Mouse (Mus musculus): ENCODE measurements at regions not wholly inside any gene's neighbourhood (a gene's known extent, or its start where the extent isn't known, plus 50 kb on each side); places are given as distances from the start of the nearest gene placed in this dataset.

DNA sequence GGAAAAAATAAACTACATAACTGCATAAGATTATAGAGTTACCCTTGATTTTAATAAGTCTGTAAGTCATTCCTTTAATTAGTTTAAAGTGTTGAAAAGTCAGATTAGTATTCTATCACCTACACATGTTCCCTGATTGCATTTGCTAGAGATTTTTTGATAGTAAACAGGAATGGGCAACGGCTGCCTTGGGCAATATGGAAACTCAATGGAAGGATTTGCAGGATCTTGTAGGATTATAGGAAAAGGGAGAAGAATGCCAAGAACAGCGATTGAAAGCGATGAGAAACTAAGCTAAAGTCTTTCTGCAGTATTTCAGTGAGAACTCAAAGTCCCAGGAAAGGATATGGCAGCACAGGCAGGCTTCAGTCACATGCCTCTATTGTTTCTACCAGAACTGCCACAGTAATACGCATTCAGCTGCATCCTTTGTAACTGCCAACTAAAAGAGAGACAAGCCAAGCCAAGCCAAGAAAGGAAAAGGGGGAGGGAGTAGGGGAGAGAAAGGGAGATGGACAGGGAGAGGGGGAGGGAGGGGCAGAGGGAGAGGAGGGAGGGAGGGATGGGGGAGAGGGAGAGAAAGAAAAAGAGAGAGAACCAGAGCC, 340.3 kb downstream of the Kif16b start:
- no peak for DNase-seq
- intact Hi-C loops (cut with DNase I): no loop called here

DNA sequence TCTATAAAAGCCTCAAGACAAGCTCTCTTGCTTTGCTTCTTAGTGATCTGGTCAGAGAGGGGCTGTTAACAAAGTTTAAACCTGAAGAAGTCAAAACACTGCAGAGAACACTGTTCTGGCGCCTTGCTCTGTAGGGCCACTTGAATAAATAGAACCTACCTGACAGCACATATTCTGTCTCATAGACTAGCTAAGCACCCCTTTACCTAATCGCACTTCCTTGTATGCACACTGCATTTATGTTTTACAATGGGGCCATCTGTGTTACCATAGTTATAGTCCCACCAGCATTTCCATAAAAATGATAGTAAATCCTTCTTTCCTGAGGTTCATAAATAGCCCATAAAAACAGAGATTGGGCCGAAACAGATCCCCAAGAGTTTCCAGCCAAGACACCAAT, 340.9 kb downstream of the Kif16b start:
- intact Hi-C loops (cut with DNase I): no loop called here
- DNase-seq: no peak

GRCm38 (mm10) chr2:142559946-142560345, 341.4 kb downstream of the Kif16b start:
- intact Hi-C loops (cut with DNase I): no loop called here
- DNase-seq: no peak

DNA sequence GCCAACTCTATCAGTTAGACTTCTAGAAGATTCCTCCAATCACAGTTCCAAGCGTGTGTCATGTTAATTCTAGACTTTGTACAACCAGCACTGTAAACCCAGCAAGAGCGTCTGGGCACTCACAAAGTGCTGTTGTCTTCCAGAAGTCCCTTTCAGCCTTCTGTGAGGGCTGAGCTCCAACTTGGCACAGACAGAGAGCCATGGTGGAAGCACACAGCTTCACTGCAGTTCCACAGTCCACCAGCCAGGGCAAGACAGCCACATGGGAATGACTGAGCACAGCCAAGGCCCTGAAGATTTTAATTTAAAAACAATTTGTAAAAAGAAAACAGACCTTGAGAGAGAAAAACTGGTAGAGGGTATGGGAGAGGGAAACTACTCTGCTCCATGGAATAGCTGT, 346.5 kb downstream of the Kif16b start:
- DNase-seq: peak; percentile 21 to 32
- intact Hi-C loops (cut with DNase I): no loop called here

GRCm38 (mm10) chr2:142551690-142552089, 349.6 kb downstream of the Kif16b start:
- no peak for DNase-seq
- intact Hi-C loops (cut with DNase I): no loop called here

DNA sequence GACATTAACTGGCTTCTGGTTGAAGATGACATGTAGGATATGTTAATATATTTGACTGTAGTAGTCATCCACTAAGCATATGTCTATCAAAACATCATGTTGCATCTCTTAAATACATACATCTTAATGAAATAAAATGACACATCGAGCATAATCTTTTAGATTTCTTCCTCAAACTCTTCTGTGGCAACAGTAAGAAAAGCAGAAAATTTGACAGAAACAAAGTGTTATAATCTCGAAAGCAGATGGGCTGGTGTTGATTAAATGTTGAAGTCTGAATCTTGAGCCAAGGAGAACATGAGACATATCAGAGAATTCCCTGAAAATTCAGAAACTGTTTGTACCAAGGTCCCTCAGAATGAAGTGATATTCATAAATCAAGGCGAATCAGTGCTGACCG, 352.6 kb downstream of the Kif16b start:
- intact Hi-C loops (cut with DNase I): no loop called here
- DNase-seq: no peak

- intact Hi-C loops (cut with DNase I): no loop called here
- no peak for DNase-seq
These were observed 356.4 kb downstream of the Kif16b start for GRCm38 (mm10) chr2:142544937-142545336.

DNA sequence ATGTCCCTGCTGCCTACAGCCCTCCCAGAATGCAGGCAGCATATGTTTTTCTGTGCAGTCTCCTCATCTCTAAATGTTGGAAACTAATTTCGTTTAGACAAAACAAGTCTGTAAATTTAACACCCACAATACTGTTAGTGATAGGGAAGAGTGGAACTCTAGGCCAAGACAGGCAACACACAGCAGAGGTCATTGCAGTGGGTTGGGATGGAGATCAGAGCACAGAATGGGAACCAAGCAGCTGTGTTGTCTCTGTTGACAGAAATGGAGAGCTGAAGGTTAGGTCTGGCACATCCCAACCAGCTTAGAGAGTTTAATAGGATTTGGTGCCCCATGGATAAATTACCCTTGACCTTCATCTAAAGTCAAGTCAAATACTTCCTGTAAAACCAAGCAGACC, 361.4 kb downstream of the Kif16b start:
- intact Hi-C loops (cut with DNase I): no loop called here

GRCm38 (mm10) chr2:142533555-142533954, 367.8 kb downstream of the Kif16b start:
- no peak for DNase-seq
- intact Hi-C loops (cut with DNase I): no loop called here

More for the DNA sequence above, 361.4 kb downstream of the Kif16b start:
- no peak for DNase-seq

- intact Hi-C loops (cut with DNase I): no loop called here
- no peak for DNase-seq
These were observed 378.9 kb downstream of the Kif16b start for GRCm38 (mm10) chr2:142522471-142522870.

DNA sequence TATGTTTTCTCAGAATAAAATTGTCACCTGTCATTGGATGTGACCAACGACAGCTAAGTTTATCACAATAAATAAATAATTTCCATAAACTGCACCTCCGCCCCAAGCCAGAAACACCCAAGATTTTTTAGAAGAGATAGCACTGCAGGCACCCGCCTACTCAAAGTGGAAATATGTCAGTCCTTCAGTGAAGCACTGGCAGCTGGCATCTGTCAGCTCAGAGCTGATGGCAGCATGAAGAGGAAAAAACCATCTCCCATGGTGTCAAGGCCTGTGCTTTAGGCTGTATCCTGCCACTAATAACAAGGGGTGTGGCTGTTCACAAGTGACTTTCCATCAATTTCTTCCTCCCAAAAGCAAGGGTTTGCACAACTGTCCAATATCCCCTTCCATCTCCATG, 383.6 kb downstream of the Kif16b start:
- no peak for DNase-seq
- intact Hi-C loops (cut with DNase I): no loop called here

GRCm38 (mm10) chr2:142505216-142505615, 396.1 kb downstream of the Kif16b start:
- DNase-seq: no peak
- intact Hi-C loops (cut with DNase I): no loop called here
